20 mouse cellular contexts compared by ENCODE assay signal in the genomic region with DNA sequence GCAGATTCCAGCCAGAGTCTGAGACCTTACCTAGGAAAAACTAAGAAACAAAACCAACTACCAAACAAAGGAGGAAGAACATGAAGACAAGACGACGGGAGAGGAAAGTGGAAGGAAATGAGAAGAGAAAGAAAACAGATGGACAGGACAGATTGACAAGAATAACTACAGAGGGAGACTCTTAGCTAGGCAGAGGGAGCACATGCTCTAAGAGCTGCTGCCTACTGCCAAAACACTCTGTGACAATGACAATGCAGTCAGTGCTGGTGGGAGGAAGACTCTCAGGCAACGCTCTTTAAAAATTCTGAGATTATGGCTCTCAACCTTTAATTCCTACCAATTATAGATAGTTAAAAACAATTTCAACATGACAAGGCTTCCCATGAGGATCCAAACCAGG. TPM values are rescaled to one million over a fixed set of nuclear protein-coding genes. Genes with fewer than 3 reads are reported as not detected.
DNase-seq lines count a peak whose midpoint lies in the region; TF ChIP-seq lines count a peak whose summit lies in the region.
"Had no signal": no experiment of that assay in that cellular context is flagged by ENCODE, and none has a peak within 500 bp of the region (broad histone marks: within the 10 kb centered on the region; RNA-seq: fewer than 3 reads in every experiment).

No protein-coding gene starts in this region.

- H3K4me3 ChIP-seq in heart, adult 2 months, result no peak overlapping the region
- no peak overlapping the region for H3K4me3 ChIP-seq in bone marrow macrophage, adult 2 months (ENCODE audit: insufficient read depth, low read length)
- H3K4me3 ChIP-seq in macrophage (ENCODE audit: inconsistent target), result no peak overlapping the region
- H3K4me3 ChIP-seq: heart, embryonic 10.5 days; hindbrain, embryonic 15.5 days had no signal

- TF ChIP-seq EP300 in heart, adult 2 months (IDR thresholded peaks at IDR 0.05; ENCODE audit: insufficient read depth, low read depth, low read length), result no peak

- TF ChIP-seq POLR2A in heart, adult 2 months (IDR thresholded peaks at IDR 0.05; ENCODE audit: insufficient read depth, low read depth, low read length), result no peak
- no peak for TF ChIP-seq POLR2A in bone marrow macrophage, adult 2 months (IDR thresholded peaks at IDR 0.05; ENCODE audit: borderline replicate concordance, low read depth, low read length)

- intact Hi-C loops in heart, adult 2 months (cut with DNase I), result no loop called here
- intact Hi-C loops in heart, postnatal 25 days (cut with DNase I), result no loop called here
- intact Hi-C loops in left cerebral cortex, postnatal 25 days (cut with DNase I), result no loop called here

- peak overlapping the region; percentile 2 for H3K27ac ChIP-seq in heart, adult 2 months
- H3K27ac ChIP-seq in bone marrow macrophage, adult 2 months (ENCODE audit: insufficient read depth, low read depth, low read length), result peak overlapping the region; percentile 23
- H3K27ac ChIP-seq in macrophage, result peak overlapping the region; percentile 24; the same call in 1 of the 2 replicates
- H3K27ac ChIP-seq: heart, embryonic 10.5 days; hindbrain, embryonic 15.5 days had no signal

- no peak for DNase-seq in heart, adult 2 months
- DNase-seq in heart, postnatal 25 days (ENCODE audit: low spot score), result no peak
- peak; percentile 32 to 82 for DNase-seq in left cerebral cortex, postnatal 25 days (ENCODE audit: low spot score in 2 of 2)
- no peak for DNase-seq in left cerebral cortex, adult 11 months (ENCODE audit: low spot score)
- DNase-seq in cerebellum, postnatal 25 days, result no peak
- DNase-seq: adrenal gland, postnatal 25 days; B cell, adult 2 months; cerebellum, adult 9-11 months; gastrocnemius, postnatal 25 days; heart, postnatal 14 days; liver; lung, embryonic 14.5 days; spleen, adult 18-20 months; thymus, adult 2 months had no signal

- H3K4me1 ChIP-seq in heart, adult 2 months (ENCODE audit: control insufficient read depth, insufficient read depth, low read length), result peaks cover 25% of the 10 kb centered on the region
- peaks cover 67% of the 10 kb centered on the region for H3K4me1 ChIP-seq in bone marrow macrophage, adult 2 months (ENCODE audit: control insufficient read depth, insufficient read depth, low read length)

- WGBS in heart, adult 2 months, result 9% methylated on average over 3 of the region's 3 CpGs
- 17% methylated on average over 3 of the region's 3 CpGs for WGBS in macrophage (ENCODE audit: missing documents)

- TF ChIP-seq CTCF in heart, adult 2 months (IDR thresholded peaks at IDR 0.05), result no peak
- no peak for TF ChIP-seq CTCF in bone marrow macrophage, adult 2 months (IDR thresholded peaks at IDR 0.05; ENCODE audit: low read depth, low read length)

- H3K9ac ChIP-seq in heart, adult 2 months (ENCODE audit: low read depth, low read length), result no peak overlapping the region
- H3K9ac ChIP-seq: hindbrain, embryonic 15.5 days; lung, embryonic 14.5 days had no signal

- H3K36me3 ChIP-seq in heart, adult 2 months (ENCODE audit: control insufficient read depth, insufficient read depth, low read length), result peaks cover 56% of the 10 kb centered on the region
- peaks cover 33% of the 10 kb centered on the region; the same call in 1 of the 2 replicates for H3K36me3 ChIP-seq in macrophage (ENCODE audit: inconsistent target)

- no peaks in the 10 kb centered on the region for H3K27me3 ChIP-seq in heart, adult 2 months (ENCODE audit: control insufficient read depth, insufficient read depth, low read length)
- H3K27me3 ChIP-seq: hindbrain, embryonic 15.5 days; Patski had no signal

- H3K79me2 ChIP-seq in heart, adult 2 months (replicated peaks; ENCODE audit: control insufficient read depth, insufficient read depth, low read length), result peaks cover 19% of the 10 kb centered on the region
- peaks cover 100% of the 10 kb centered on the region for H3K79me2 ChIP-seq in macrophage (ENCODE audit: inconsistent target)

RNA-seq across cellular contexts. Expression of gene 2310033P09Rik, which starts 8.8 kb away (rescaled TPM):
- 1 to 10 TPM; 8.4 to 9.4 TPM for total RNA-seq in heart, adult 2 months (2021)
- polyA plus RNA-seq in heart, adult 2 months (2012; rRNA removed), result 10.7 and 12.1 TPM in 2 replicates
- 1 to 10 TPM; 8.3 to 8.7 TPM for total RNA-seq in heart, postnatal 25 days (2021)
- 10 to 100 TPM; 20.6 to 21.3 TPM for total RNA-seq in left cerebral cortex, postnatal 25 days (2021)
- 18.9 and 20.8 TPM in 2 replicates for polyA plus RNA-seq in bone marrow macrophage, adult 2 months (2012; ENCODE audit: insufficient read depth, insufficient read length, missing spikeins)
- total RNA-seq in macrophage (2018; cell fraction: chromatin; rRNA removed), result 10 to 100 TPM; 16.8 to 35.6 (median 21.2) TPM
- 10 to 100 TPM; 14.8 to 21.8 (median 19.4) TPM for total RNA-seq in macrophage (2018; cell fraction: cytosol; rRNA removed)
- 10 to 100 TPM in 25 of 26 experiments, 1 to 10 TPM in 1; 9.3 to 24.0 (median 16.8) TPM for total RNA-seq in macrophage (2018; cell fraction: nucleus; rRNA removed)
- polyA plus RNA-seq in macrophage (2018), result 17.8 to 25.4 TPM (median 20.3 TPM) in 3 replicates

RNA-seq across cellular contexts. Expression of gene Arf1, which starts 11.1 kb away (rescaled TPM):
- 100 to 1,000 TPM; 245 to 274 TPM for total RNA-seq in heart, adult 2 months (2021)
- 345 and 383 TPM in 2 replicates for polyA plus RNA-seq in heart, adult 2 months (2012; rRNA removed)
- 100 to 1,000 TPM; 252 to 265 TPM for total RNA-seq in heart, postnatal 25 days (2021)
- 100 to 1,000 TPM; 414 to 438 TPM for total RNA-seq in left cerebral cortex, postnatal 25 days (2021)
- 295 and 301 TPM in 2 replicates for polyA plus RNA-seq in bone marrow macrophage, adult 2 months (2012; ENCODE audit: insufficient read depth, insufficient read length, missing spikeins)
- 10 to 100 TPM; 48.5 to 93.7 (median 68.4) TPM for total RNA-seq in macrophage (2018; cell fraction: chromatin; rRNA removed)
- total RNA-seq in macrophage (2018; cell fraction: cytosol; rRNA removed), result 100 to 1,000 TPM; 423 to 499 (median 446) TPM
- 100 to 1,000 TPM; 106 to 255 (median 168) TPM for total RNA-seq in macrophage (2018; cell fraction: nucleus; rRNA removed)
- 397 to 494 TPM (median 402 TPM) in 3 replicates for polyA plus RNA-seq in macrophage (2018)

RNA-seq across cellular contexts. Expression of gene Mrpl55, which starts 14.7 kb away (rescaled TPM):
- total RNA-seq in heart, adult 2 months (2021), result 100 to 1,000 TPM; 113 to 117 TPM
- polyA plus RNA-seq in heart, adult 2 months (2012; rRNA removed), result 78.1 and 110 TPM in 2 replicates
- 100 to 1,000 TPM; 118 to 122 TPM for total RNA-seq in heart, postnatal 25 days (2021)
- total RNA-seq in left cerebral cortex, postnatal 25 days (2021), result 10 to 100 TPM; 35.4 to 38.6 TPM
- polyA plus RNA-seq in bone marrow macrophage, adult 2 months (2012; ENCODE audit: insufficient read depth, insufficient read length, missing spikeins), result 20.1 and 24.1 TPM in 2 replicates
- 10 to 100 TPM in 2 of 26 experiments, 1 to 10 TPM in 22, not detected in 2; 1.8 to 11.9 (median 3.7) TPM for total RNA-seq in macrophage (2018; cell fraction: chromatin; rRNA removed)
- total RNA-seq in macrophage (2018; cell fraction: cytosol; rRNA removed), result 10 to 100 TPM; 17.6 to 40.7 (median 26.7) TPM
- 10 to 100 TPM in 12 of 26 experiments, 1 to 10 TPM in 14; 2.6 to 18.4 (median 9.0) TPM for total RNA-seq in macrophage (2018; cell fraction: nucleus; rRNA removed)
- polyA plus RNA-seq in macrophage (2018), result 17.9 to 36.6 TPM (median 21.0 TPM) in 3 replicates

RNA-seq across cellular contexts. Expression of gene Guk1, which starts 24.9 kb away (rescaled TPM):
- total RNA-seq in heart, adult 2 months (2021), result 100 to 1,000 TPM in 1 of 2 experiments, 10 to 100 TPM in 1; 97.5 to 113 TPM
- polyA plus RNA-seq in heart, adult 2 months (2012; rRNA removed), result 120 and 127 TPM in 2 replicates
- 10 to 100 TPM; 85.4 to 92.6 TPM for total RNA-seq in heart, postnatal 25 days (2021)
- 100 to 1,000 TPM; 124 to 134 TPM for total RNA-seq in left cerebral cortex, postnatal 25 days (2021)
- 32.1 and 32.3 TPM in 2 replicates for polyA plus RNA-seq in bone marrow macrophage, adult 2 months (2012; ENCODE audit: insufficient read depth, insufficient read length, missing spikeins)
- total RNA-seq in macrophage (2018; cell fraction: chromatin; rRNA removed), result 10 to 100 TPM in 5 of 26 experiments, 1 to 10 TPM in 19, not detected in 2; 1.2 to 37.4 (median 7.1) TPM
- total RNA-seq in macrophage (2018; cell fraction: cytosol; rRNA removed), result 10 to 100 TPM; 10.6 to 26.0 (median 16.0) TPM
- total RNA-seq in macrophage (2018; cell fraction: nucleus; rRNA removed), result 10 to 100 TPM in 5 of 26 experiments, 1 to 10 TPM in 21; 3.5 to 30.5 (median 6.5) TPM
- polyA plus RNA-seq in macrophage (2018), result 11.6 to 29.1 TPM (median 24.4 TPM) in 3 replicates

RNA-seq across cellular contexts. Expression of gene Gjc2, which starts 33.9 kb away (rescaled TPM):
- total RNA-seq in heart, adult 2 months (2021), result under 1 TPM; 0.45 to 0.57 TPM
- polyA plus RNA-seq in heart, adult 2 months (2012; rRNA removed), result 0.72 and 0.73 TPM in 2 replicates
- 1 to 10 TPM in 1 of 2 experiments, under 1 TPM in 1; 0.98 to 1.5 TPM for total RNA-seq in heart, postnatal 25 days (2021)
- total RNA-seq in left cerebral cortex, postnatal 25 days (2021), result 10 to 100 TPM in 1 of 2 experiments, 1 to 10 TPM in 1; 9.8 to 12.2 TPM
- not detected in 2 replicates for polyA plus RNA-seq in bone marrow macrophage, adult 2 months (2012; ENCODE audit: insufficient read depth, insufficient read length, missing spikeins)
- total RNA-seq in macrophage (2018; cell fraction: chromatin; rRNA removed), result not detected
- total RNA-seq in macrophage (2018; cell fraction: cytosol; rRNA removed), result not detected
- under 1 TPM in 1 of 26 experiments, not detected in 25; 0.44 TPM for total RNA-seq in macrophage (2018; cell fraction: nucleus; rRNA removed)
- polyA plus RNA-seq in macrophage (2018), result not detected in 3 replicates
- polyA plus RNA-seq: activated CD4-positive, CD25-positive, alpha-beta regulatory T cell, adult 4 months; heart, embryonic 10.5 days had no signal

Comparison
In these comparisons a context has a peak if more than half of its experiments do, and no peak if none do; other contexts are left out.
1. DNase-seq: peak in left cerebral cortex, postnatal 25 days (2 of 2); none in heart, adult 2 months (0 of 2), heart, postnatal 25 days (single experiment), left cerebral cortex, adult 11 months (single experiment) and cerebellum, postnatal 25 days (0 of 2).
2. Peak in every context shown above with its lines, with median percentiles within 50 percentile points of each other: H3K27ac ChIP-seq.